Mouse (Mus musculus) heart, adult 18-20 months (tissue): ENCODE measurements around the gene Tcp11. TPM values are rescaled to one million over a fixed set of nuclear protein-coding genes. Genes with fewer than 3 reads are reported as not detected.

Source experiments
- DNase-seq, 2 experiments: peaks; one replicate each; pipeline ENCODE4 v3.0.0; 2021 to 2022; ENCODE audit warnings: mixed read lengths in 1 of 2
- total RNA-seq, 2 experiments: library from RNA; stranded (reverse); gene quantifications; 2 replicates each; pipeline ENCODE4 v1.2.3; 2021

Gene Tcp11
- total RNA-seq, 2 experiments from 2014 or later = 0.33 TPM; not detected in 1

DNA sequence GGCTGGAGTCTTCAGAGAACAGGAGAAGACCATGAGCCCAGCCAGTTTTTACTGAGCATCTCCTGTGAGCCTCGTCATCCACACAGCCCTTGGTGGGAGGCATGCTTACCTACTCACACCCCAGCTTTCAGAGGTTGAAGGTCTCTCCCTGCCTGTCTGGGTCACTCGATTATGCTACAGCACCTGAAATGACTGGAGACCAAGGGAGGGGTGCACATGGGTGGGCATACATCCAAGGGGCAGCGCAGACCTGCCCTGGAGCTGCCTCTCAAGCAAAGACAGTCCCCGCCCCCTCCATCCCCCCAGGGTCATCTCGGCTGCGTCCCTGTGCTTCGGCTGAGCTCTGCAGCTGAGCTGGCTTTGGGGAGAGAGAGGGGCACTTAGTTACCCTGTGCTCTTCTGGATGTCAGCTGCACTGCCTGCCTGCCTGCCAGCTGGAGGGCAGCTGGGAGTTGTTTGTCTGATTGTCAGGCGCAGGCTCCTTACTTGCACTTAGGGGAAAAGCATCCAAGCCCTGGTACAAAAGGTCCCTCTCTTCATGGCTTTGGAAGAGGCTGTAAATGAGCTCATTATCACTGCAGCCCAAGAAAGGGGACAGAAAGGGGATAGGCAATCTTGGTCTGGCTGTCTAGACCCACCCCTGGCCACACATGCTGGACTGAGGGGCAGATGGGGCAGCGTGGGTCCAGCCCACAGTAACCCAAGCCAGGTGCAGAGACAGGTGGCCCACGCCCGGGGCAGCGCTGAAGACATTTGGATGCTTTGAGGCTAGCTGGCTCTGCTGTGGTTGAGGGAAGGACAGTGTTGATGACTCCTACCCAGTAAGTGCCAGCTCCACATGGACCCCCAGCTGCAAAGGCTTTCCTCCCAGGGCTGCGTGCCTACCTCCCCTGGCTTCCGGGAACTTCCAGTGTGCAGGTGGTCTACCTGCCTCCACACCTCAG, 43.4 kb downstream of the Tcp11 start:
- peak in 1 of 2 experiments; percentile 65 for DNase-seq

GRCm38 (mm10) chr17:28034986-28035385, 45.5 kb downstream of the Tcp11 start:
- peak in 1 of 2 experiments; percentile 64 for DNase-seq

DNA sequence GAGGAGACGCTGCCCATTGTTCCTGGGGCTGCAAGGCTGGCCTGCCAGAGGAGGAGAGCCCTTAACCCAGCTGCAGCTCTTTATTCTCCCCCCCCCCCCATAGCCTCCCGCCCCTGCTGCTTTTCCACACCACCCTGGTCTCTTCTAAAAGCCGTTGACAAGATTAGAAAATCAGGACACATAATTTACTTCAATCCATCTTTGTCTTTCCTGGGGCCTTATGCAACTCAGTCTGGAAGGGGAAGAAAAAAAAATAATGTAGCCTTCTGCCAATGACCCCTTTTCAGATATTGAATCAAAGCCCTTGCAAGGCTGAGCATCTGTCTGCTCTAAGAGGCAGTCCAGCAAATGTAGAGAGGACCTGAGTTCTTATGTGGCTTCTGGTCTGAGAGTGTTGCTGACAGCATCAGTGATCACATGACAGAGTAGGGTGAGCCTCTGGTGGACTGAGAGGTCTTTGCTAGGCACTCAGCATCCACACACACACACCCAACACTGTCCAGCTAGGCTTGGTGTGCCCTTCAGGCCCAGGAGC, 47.3 kb downstream of the Tcp11 start:
- DNase-seq = no peak

DNA sequence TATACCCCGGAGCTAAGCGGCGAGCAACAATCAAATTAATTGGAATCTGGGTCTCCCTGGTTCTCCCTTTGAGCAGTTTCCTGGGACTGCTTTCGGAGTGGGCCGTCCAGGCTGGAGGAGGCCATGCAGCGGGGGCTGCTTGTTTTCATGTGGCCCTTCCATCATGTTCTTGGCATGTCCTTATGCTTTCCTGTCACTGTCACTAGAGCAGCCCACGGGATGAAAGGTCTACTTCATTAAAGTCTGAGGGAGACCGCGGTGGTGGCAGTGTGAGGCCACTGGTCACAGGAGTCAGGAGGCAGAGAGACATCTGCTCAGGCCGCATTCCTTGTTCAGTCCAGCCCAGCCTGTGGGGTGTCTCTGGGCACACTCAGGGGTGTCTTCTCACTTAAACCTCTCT, 48.2 kb downstream of the Tcp11 start:
- no peak for DNase-seq

DNA sequence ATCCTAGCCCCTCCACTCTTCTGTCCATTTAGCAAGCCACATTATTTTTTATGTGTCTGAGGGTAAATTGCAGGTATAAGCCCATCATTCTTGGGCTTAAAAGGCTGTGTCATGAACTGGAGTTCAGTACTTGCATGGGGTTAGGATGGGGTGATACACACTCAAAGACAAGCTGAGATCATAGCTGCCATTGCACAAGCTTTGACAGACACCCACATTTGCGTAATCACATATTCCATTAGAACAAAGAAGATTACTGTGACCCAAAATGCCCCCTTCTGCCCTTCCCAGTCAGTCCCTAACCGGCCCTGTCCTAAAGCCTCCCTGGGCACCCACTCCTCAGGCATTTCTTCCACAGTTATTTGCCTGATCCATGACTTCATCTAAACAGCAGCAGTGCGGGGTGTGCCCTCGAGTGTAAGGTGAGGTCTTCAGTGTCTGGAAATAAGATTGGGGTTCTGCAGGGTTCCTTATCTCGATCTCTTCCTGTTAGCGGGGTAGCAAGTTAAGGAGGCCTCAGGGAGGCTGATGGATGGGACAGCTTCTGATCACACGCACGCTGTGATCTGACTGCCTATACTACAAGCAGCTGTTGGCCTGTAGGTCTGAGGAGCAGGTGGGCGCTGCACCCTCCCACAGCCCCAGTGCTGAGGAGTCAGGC, 49.0 kb downstream of the Tcp11 start:
- DNase-seq = no peak

DNA sequence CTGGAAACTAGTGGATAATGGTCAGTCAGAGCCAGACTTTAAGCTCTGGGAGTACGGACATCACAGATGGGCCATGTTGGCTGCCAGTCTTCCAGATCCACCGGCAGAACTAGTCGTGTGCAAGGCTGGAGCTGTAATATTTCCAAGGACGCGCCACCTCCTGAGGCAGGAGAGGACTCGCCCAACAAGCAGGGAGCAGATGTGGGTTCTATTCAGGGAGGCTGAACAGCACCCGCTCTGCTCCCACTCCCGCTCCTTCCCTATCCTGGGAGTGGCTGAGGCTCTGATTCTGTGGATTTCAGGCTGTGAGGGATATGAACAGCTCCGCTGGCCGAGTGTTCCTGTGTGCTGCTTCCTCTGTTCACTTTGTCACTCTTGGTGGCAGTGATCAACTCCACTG, 50.0 kb downstream of the Tcp11 start:
- peak in 1 of 2 experiments; percentile 66 for DNase-seq

- peak in 1 of 2 experiments; percentile 80 for DNase-seq
Measured at GRCm38 (mm10) chr17:28029308-28029707, 51.1 kb downstream of the Tcp11 start.

GRCm38 (mm10) chr17:28028236-28028635, 52.2 kb downstream of the Tcp11 start:
- no peak for DNase-seq

- no peak for DNase-seq
Measured at GRCm38 (mm10) chr17:28027197-28027596, 53.2 kb downstream of the Tcp11 start.

- no peak for DNase-seq
Measured at GRCm38 (mm10) chr17:28026111-28026872, 54.1 kb downstream of the Tcp11 start.

DNA sequence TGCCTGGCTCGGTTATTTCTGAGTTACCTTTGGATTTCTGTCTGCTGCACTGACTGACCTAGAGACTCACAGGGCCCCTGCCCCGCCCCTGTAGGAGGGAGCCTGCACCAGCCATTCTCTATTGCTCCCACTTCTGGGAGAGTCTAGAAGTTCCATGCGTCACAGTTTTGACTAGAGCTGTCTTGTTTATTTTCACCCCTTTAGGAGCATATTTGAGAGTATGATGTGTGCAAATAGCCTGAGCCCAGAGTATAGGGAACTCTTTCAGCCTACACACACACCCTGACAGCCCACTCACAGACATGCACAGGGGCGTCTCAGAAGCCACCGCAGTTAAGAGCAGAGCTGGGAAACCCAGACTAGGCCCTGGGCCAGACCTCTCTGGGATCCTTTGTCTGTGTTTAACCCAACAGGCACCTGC, 54.9 kb downstream of the Tcp11 start:
- no peak for DNase-seq

DNA sequence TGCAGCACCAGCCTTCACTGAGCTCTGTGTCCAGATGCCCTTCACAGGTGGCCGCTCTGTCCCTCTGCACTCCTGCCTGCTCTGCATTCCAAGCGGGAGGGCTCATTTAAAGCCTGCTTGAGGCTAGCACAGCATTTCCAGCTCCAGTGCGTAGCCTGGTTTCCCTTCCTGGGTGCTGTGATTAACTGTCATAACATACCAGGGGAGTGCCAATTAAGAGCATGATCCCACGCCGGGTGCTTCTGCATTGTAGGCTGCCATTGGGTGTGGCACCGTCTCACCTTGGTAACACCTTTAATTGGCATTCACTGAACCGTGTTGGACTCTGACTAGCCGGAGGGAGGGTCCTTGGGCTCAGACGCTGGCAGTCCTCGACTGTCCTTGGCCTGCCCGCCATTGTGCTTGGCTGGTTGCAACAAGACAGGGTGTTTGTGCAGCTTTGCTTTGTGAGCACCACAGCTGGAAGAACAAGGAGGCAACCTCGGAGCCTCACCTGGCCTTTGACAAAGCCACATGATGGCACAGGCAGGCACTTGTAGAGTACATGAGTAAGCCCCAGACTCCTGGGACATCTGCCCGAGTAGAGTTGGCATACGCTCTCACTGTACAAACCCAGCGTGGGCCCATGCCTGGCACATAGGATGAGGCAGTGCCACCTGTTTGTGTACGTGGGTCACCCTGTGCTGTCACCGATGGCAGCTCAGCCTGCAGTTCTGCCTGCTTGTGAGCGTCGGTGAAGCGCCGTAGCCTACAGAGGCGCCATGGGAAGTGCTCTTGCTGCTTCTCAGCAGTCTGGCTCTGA, 57.4 kb downstream of the Tcp11 start:
- no peak for DNase-seq

GRCm38 (mm10) chr17:28021911-28022310, 58.5 kb downstream of the Tcp11 start:
- peak; percentile 68 to 70 for DNase-seq

GRCm38 (mm10) chr17:28019785-28020696, 60.4 kb downstream of the Tcp11 start:
- DNase-seq = no peak

- DNase-seq = no peak
Measured at GRCm38 (mm10) chr17:28018776-28019175, 61.7 kb downstream of the Tcp11 start.

GRCm38 (mm10) chr17:28018344-28018743, 62.1 kb downstream of the Tcp11 start:
- no peak for DNase-seq
